Mouse (Mus musculus) spleen, adult 2 months (tissue): ENCODE results near the gene Ahcyl2. TPM values are rescaled to one million over a fixed set of nuclear protein-coding genes. Genes with fewer than 3 reads are reported as not detected.

Experiments
- DNase-seq, 2 experiments: peaks; one replicate each; pipeline versions ENCODE4 v3.0.0 to v3.0.0-alpha.2; 2012 to 2021; ENCODE audit warnings: low spot score in 2 of 2, low read depth in 1 of 2
- H3K27ac ChIP-seq: fragments of 200-500 bp; 2 replicates; pipeline ENCODE4 v1.5.1; 2012; ENCODE audit warnings: low read length, inconsistent platforms; ENCODE audit not compliant: insufficient read depth
- H3K27me3 ChIP-seq: fragments of 200-500 bp; 2 replicates; pipeline ENCODE4 v1.6.1; 2012; ENCODE audit warnings: mild to moderate bottlenecking, moderate library complexity, low read length, inconsistent platforms; ENCODE audit not compliant: control insufficient read depth, insufficient read depth
- H3K36me3 ChIP-seq: fragments of 200-500 bp; 2 replicates; pipeline ENCODE4 v1.6.1; 2012; ENCODE audit warnings: mild to moderate bottlenecking, low read length, inconsistent platforms; ENCODE audit not compliant: control insufficient read depth, insufficient read depth
- H3K4me1 ChIP-seq: fragments of 200-500 bp; 2 replicates; pipeline ENCODE4 v1.6.1; 2011; ENCODE audit warnings: inconsistent platforms; ENCODE audit not compliant: control insufficient read depth, insufficient read depth, insufficient read length
- H3K4me3 ChIP-seq: fragments of 200-500 bp; 2 replicates; pipeline ENCODE4 v1.5.1; 2011; ENCODE audit warnings: mild to moderate bottlenecking, inconsistent platforms; ENCODE audit not compliant: insufficient read depth, insufficient read length; ENCODE audit errors: extremely low read depth
- CTCF ChIP-seq: fragments of 200-500 bp; IDR thresholded peaks from 2 replicates; pipeline ENCODE4 v1.5.1; 2011; ENCODE audit warnings: mild to moderate bottlenecking, inconsistent platforms; ENCODE audit not compliant: insufficient read depth, insufficient read length, insufficient replicate concordance; ENCODE audit errors: extremely low read depth
- POLR2A ChIP-seq: fragments of 200-500 bp; IDR thresholded peaks from 2 replicates; pipeline ENCODE4 v1.6.1; 2011; ENCODE audit warnings: low read depth, low read length, inconsistent platforms
- WGBS: fragments of 180-500 bp; shearing (Covaris S2); methylation state at CpG from one replicate; pipeline ENCODE4 v1.1.7; 2018; 5-methylcytosine and 5-hydroxymethylcytosine counted together
- polyA plus RNA-seq: library from polyadenylated mRNA; depleted of rRNA; stranded (reverse); fragments of >200 nt; gene quantifications from 2 replicates; pipeline ENCODE4 v1.2.3, GENCODE M21; 2012

Ahcyl2 gene
- polyA plus RNA-seq, 1 experiment: 9.4 TPM

- WGBS: 69% methylated on average over 4 of the region's 4 CpGs
- DNase-seq: peak in 1 of 2 experiments; percentile 33
- Histone ChIP-seq H3K27me3 (no peaks in the 10 kb centered on the region), H3K27ac (no peak overlapping the region), H3K4me1 (peaks cover 5% of the 10 kb centered on the region; the same call in 1 of the 2 replicates), H3K36me3 (no peaks in the 10 kb centered on the region), H3K4me3 (no peak overlapping the region)
- TF ChIP-seq CTCF: no peak
- TF ChIP-seq POLR2A: no peak
Measured at GRCm38 (mm10) chr6:29833568-29834255, 65.9 kb downstream of the Ahcyl2 start.

GRCm38 (mm10) chr6:29835543-29836177, 67.8 kb downstream of the Ahcyl2 start:
- H3K36me3 ChIP-seq: no peaks in the 10 kb centered on the region
- H3K27ac ChIP-seq: no peak overlapping the region
- 81% methylated on average over 3 of the region's 3 CpGs for WGBS
- no peaks in the 10 kb centered on the region for H3K27me3 ChIP-seq
- H3K4me1 ChIP-seq: peaks cover 12% of the 10 kb centered on the region; the same call in 1 of the 2 replicates
- TF ChIP-seq CTCF: no peak
- TF ChIP-seq POLR2A: no peak
- no peak overlapping the region for H3K4me3 ChIP-seq
- DNase-seq: no peak

DNA sequence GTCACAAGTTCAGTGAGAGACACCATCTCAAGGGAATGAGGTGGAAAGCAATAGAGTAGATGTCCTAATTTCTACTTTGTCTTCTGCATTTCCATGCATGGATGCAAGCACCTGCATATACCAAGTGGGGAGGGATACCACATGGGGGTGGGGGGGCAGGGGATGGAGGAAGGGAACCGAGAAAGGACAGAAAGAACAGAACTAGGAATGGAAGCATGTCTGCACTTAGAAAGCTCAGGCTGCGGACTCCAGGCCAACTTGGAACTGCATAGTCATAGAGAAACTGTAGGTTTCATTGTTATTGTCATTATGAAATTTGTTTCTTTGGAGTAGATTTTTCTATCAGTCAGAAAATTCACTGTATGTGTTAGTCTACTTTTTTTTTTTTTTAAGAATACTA, 69.8 kb downstream of the Ahcyl2 start:
- H3K4me1 ChIP-seq: peaks cover 12% of the 10 kb centered on the region; the same call in 1 of the 2 replicates
- 70% methylated on average over 2 of the region's 2 CpGs for WGBS
- no peak for TF ChIP-seq POLR2A
- TF ChIP-seq CTCF: no peak
- H3K27ac ChIP-seq: no peak overlapping the region; the same call in 1 of the 2 replicates
- DNase-seq: no peak
- no peak overlapping the region for H3K4me3 ChIP-seq
- no peaks in the 10 kb centered on the region for H3K36me3 ChIP-seq
- H3K27me3 ChIP-seq: no peaks in the 10 kb centered on the region

- Histone ChIP-seq H3K4me1 (peaks cover 12% of the 10 kb centered on the region; the same call in 1 of the 2 replicates), H3K36me3 (no peaks in the 10 kb centered on the region), H3K4me3 (no peak overlapping the region), H3K27ac (peak overlapping the region; percentile 83), H3K27me3 (no peaks in the 10 kb centered on the region)
- peak; percentile 37 to 62 for DNase-seq
- TF ChIP-seq POLR2A: no peak
- TF ChIP-seq CTCF: no peak
- 50% methylated on average over 3 of the region's 3 CpGs for WGBS
Measured at GRCm38 (mm10) chr6:29838531-29838930, 70.7 kb downstream of the Ahcyl2 start.

DNA sequence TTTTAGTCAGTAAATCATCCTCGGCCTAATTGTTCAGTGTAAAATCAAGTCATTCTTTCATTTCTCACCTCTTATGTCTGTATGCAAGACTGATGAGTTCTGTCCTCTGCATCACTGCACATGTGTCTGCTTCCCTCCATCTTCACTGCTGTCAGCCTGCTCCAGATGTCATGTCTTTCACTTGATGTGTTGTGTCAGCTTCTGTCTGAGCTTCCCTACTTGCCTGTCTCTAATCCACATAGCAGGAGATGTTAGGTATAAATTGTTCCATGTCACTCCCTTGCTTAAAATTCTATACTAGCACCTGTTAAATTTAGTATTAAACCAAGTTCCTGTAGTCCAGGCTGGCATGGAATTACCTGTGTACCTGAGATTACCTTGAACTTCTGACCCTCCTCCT, 72.2 kb downstream of the Ahcyl2 start:
- Histone ChIP-seq H3K4me3 (no peak overlapping the region), H3K27me3 (no peaks in the 10 kb centered on the region), H3K36me3 (no peaks in the 10 kb centered on the region), H3K4me1 (peaks cover 12% of the 10 kb centered on the region; the same call in 1 of the 2 replicates), H3K27ac (no peak overlapping the region)
- no peak for DNase-seq
- 76% methylated on average over 1 of the region's 1 CpGs for WGBS
- TF ChIP-seq POLR2A: no peak
- no peak for TF ChIP-seq CTCF

- Histone ChIP-seq H3K27me3 (no peaks in the 10 kb centered on the region), H3K36me3 (no peaks in the 10 kb centered on the region), H3K4me3 (no peak overlapping the region), H3K27ac (no peak overlapping the region), H3K4me1 (peaks cover 12% of the 10 kb centered on the region; the same call in 1 of the 2 replicates)
- no peak for DNase-seq
- WGBS: 79% methylated on average over 2 of the region's 2 CpGs
- TF ChIP-seq POLR2A (no peak), CTCF (no peak)
Measured at GRCm38 (mm10) chr6:29841461-29841860, 73.7 kb downstream of the Ahcyl2 start.

DNA sequence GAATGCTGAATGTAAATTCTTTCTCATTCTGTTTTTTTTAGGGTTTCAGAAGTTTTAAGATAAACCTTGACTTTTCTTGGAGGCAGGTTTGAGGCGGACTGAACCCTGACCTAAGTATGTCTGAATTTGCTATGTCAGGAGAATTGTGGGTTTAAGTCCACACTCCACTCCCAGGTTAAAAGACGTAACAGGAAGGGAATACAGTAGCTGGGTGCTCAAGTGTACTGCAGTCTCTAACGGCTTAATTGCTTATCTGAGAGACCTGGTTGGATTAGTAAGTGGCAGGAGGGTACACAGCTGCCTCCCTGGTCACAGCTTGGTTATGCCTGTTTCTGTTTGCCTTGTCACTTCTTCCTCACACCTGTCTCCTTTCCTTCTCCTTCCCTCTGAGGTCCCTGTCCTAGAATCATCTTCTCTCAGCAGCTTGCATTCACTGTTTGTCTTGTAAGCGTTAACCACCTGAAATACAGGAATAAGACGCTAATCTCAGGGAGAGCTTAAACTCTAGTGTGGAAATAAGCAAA, 79.9 kb downstream of the Ahcyl2 start:
- DNase-seq: no peak
- TF ChIP-seq POLR2A: no peak
- TF ChIP-seq CTCF: no peak
- H3K27me3 ChIP-seq: no peaks in the 10 kb centered on the region
- no peaks in the 10 kb centered on the region for H3K4me1 ChIP-seq
- H3K36me3 ChIP-seq: no peaks in the 10 kb centered on the region
- no peak overlapping the region for H3K27ac ChIP-seq
- no peak overlapping the region for H3K4me3 ChIP-seq
- 88% methylated on average over 5 of the region's 5 CpGs for WGBS
